Mouse (Mus musculus): ENCODE data around the gene Apom.
"Not testable (repeated sequence)": the region's sequence is repeated elsewhere in the genome, so short reads cannot be mapped to it uniquely, and the experiment has no call there.

The Apom gene

GRCm38 (mm10) chr17:35126206-35126611, 5.6 kb downstream of the Apom start, which contains the start of gene D17H6S53E:
Gene D17H6S53E (plus strand): TSS chr17:35126373.
- peak; percentile 82 for DNase-seq

GRCm38 (mm10) chr17:35125578-35125977, 6.3 kb downstream of the Apom start:
- DNase-seq: no peak

- DNase-seq: no peak
Measured at GRCm38 (mm10) chr17:35125081-35125480, 6.8 kb downstream of the Apom start.

GRCm38 (mm10) chr17:35124261-35124896, 7.5 kb downstream of the Apom start:
- DNase-seq: not testable (repeated sequence)

GRCm38 (mm10) chr17:35123287-35123686, 8.6 kb downstream of the Apom start:
- not testable (repeated sequence) for DNase-seq

GRCm38 (mm10) chr17:35121871-35122303, 10.0 kb downstream of the Apom start, which contains the start of gene Csnk2b:
Gene Csnk2b (minus strand): TSS chr17:35122053.
- peak; percentile 61 for DNase-seq

GRCm38 (mm10) chr17:35121143-35121799, 10.6 kb downstream of the Apom start, which contains the start of gene Gpank1:
Gene Gpank1 (plus strand): TSS chr17:35121455.
- peak; percentile 96 for DNase-seq

- no peak for DNase-seq
Measured at GRCm38 (mm10) chr17:35120745-35121142, 11.1 kb downstream of the Apom start.

- no peak for DNase-seq
Measured at GRCm38 (mm10) chr17:35115046-35116019, 16.5 kb downstream of the Apom start, which contains the start of gene Ly6g5b. Gene Ly6g5b (minus strand): TSS chr17:35115428.

GRCm38 (mm10) chr17:35111774-35112173, 20.1 kb downstream of the Apom start:
- DNase-seq: no peak

GRCm38 (mm10) chr17:35108097-35108496, 23.8 kb downstream of the Apom start, which contains the start of gene Ly6g5c:
Gene Ly6g5c (plus strand): TSS chr17:35108279.
- no peak for DNase-seq

- DNase-seq: no peak
Measured at GRCm38 (mm10) chr17:35106522-35106921, 25.3 kb downstream of the Apom start.

- DNase-seq: peak; percentile 54
Measured at GRCm38 (mm10) chr17:35105740-35106389, 26.0 kb downstream of the Apom start.

- no peak for DNase-seq
Measured at GRCm38 (mm10) chr17:35104754-35105153, 27.1 kb downstream of the Apom start.

- no peak for DNase-seq
Measured at GRCm38 (mm10) chr17:35104079-35104478, 27.8 kb downstream of the Apom start.

- peak; percentile 65 for DNase-seq
Measured at GRCm38 (mm10) chr17:35103221-35103690, 28.6 kb downstream of the Apom start.

GRCm38 (mm10) chr17:35102299-35102698, 29.6 kb downstream of the Apom start:
- no peak for DNase-seq

GRCm38 (mm10) chr17:35101161-35101560, 30.7 kb downstream of the Apom start:
- no peak for DNase-seq

- no peak for DNase-seq
Measured at GRCm38 (mm10) chr17:35100196-35100765, 31.6 kb downstream of the Apom start.

- DNase-seq: peak; percentile 26
Measured at GRCm38 (mm10) chr17:35097164-35097655, 34.6 kb downstream of the Apom start.

GRCm38 (mm10) chr17:35096597-35096996, 35.3 kb downstream of the Apom start:
- DNase-seq: no peak
